Mouse (Mus musculus) embryonic facial prominence, embryonic 10.5 days (tissue): ENCODE results near the gene Adamts18. TPM values are rescaled to one million over a fixed set of nuclear protein-coding genes. Genes with fewer than 3 reads are reported as not detected.
"Not testable (repeated sequence)": the region's sequence is repeated elsewhere in the genome, so short reads cannot be mapped to it uniquely, and the experiment has no call there.

Source experiments
- DNase-seq: peaks from one replicate; pipeline ENCODE4 v3.0.0-alpha.2; 2017; ENCODE audit warnings: low spot score
- H3K27ac ChIP-seq: fragments of 300-500 bp; sonication (generic); replicated peaks from 2 replicates; pipeline ENCODE4 v1.5.1; 2016; ENCODE audit warnings: mild to moderate bottlenecking
- H3K27me3 ChIP-seq: fragments of 300-500 bp; sonication (generic); replicated peaks from 2 replicates; pipeline ENCODE4 v1.6.1; 2016; ENCODE audit warnings: low read depth, mild to moderate bottlenecking; ENCODE audit not compliant: poor library complexity, severe bottlenecking
- H3K36me3 ChIP-seq: fragments of 300-500 bp; sonication (generic); replicated peaks from 2 replicates; pipeline ENCODE4 v1.6.1; 2016; ENCODE audit warnings: mild to moderate bottlenecking, moderate library complexity
- H3K4me1 ChIP-seq: fragments of 300-500 bp; sonication (generic); 2 replicates; pipeline ENCODE4 v1.6.1; 2016
- H3K4me3 ChIP-seq: fragments of 300-500 bp; sonication (generic); 2 replicates; pipeline ENCODE4 v1.5.1; 2016; ENCODE audit warnings: mild to moderate bottlenecking, moderate library complexity
- H3K9me3 ChIP-seq: fragments of 300-500 bp; sonication (generic); 2 replicates; pipeline ENCODE4 v1.6.1; 2016; ENCODE audit warnings: mild to moderate bottlenecking
- WGBS: fragments of 180-500 bp; shearing (Covaris S2); methylation state at CpG from one replicate; pipeline ENCODE4 v1.1.7; 2016; 5-methylcytosine and 5-hydroxymethylcytosine counted together
- polyA plus RNA-seq: library from polyadenylated mRNA; unstranded; fragments of >200 nt; fragmentation: Nextera tagmentation; extraction: Ambion mirVana; gene quantifications from 2 replicates; pipeline ENCODE4 v1.2.1, GENCODE M21; 2016

The Adamts18 gene
- polyA plus RNA-seq, 1 experiment from 2014 or later, result 4.6 TPM

DNA sequence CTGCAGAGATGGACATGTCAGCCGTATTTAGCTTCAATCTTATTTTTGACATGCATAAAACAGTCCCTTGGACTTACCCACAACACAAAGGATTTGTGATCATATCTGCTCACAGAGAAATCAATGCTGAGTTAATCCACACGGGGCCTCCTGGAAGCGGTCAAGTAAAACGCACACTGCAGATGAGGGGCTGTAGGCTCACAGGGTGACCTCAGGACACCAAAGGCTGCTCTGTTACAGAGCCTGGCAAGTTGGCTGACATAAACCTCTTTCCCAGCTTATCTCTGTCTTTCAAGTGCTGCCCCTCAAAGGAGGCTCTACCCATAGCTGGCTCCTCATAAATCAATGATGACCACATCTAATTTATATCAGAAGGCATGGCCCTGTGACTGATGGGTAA, 14.9 kb downstream of the Adamts18 start:
- no peaks in the 10 kb centered on the region for H3K9me3 ChIP-seq
- H3K27ac ChIP-seq, result no peak overlapping the region
- H3K36me3 ChIP-seq, result no peaks in the 10 kb centered on the region
- H3K4me1 ChIP-seq, result peaks cover 19% of the 10 kb centered on the region
- 80% methylated on average over 4 of the region's 4 CpGs for WGBS
- no peak overlapping the region for H3K4me3 ChIP-seq
- no peaks in the 10 kb centered on the region for H3K27me3 ChIP-seq
- DNase-seq, result no peak

DNA sequence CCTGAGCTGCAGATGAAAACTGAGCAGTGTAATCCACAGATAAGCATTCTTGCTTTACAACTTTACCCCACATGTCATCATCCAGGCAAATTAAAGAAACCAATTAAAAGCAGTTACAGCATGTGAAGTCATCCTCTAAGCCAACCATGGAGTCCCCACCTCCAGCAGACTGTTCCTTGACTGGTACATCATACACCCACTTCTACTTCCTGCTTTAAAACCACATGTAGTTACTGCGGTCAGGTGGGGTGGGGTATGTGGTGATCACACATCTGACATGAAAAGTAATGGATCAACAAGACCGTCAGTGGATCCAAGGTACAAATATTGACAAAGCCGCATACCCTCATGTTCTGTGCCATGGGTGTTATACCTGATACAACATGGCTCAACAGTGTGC, 21.3 kb downstream of the Adamts18 start:
- no peak for DNase-seq
- H3K27me3 ChIP-seq, result no peaks in the 10 kb centered on the region
- H3K36me3 ChIP-seq, result no peaks in the 10 kb centered on the region
- no peaks in the 10 kb centered on the region for H3K9me3 ChIP-seq
- H3K4me1 ChIP-seq, result no peaks in the 10 kb centered on the region
- H3K4me3 ChIP-seq, result no peak overlapping the region
- WGBS, result 93% methylated on average over 3 of the region's 3 CpGs
- no peak overlapping the region for H3K27ac ChIP-seq

DNA sequence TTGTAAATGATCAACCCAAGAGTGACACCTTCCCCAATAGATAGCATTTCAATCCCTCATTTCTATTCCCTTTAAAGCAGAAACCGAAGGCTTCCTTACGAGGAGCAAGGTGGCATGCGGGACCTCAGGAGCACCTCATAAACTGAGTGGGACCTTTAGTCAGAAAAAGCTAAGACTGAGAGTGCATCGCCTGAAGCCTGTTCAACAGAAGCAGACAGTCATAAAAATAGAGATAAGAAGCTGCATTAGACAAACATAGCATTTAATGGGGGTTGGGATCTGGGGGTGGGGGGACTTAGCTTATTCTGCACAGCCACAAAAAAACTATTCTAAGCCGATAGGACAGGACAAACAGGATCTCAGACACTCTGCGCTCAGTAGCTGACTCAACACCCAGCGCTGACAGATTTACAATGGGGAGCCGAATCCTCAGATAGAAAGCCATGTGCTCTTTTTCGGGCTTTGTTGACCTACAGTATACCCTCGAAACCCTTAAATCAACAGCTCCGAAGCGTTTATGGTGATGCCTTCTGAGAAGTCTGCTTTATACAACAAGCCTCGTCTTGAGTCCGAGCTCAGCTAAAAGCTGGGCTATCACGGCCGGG, 27.5 kb downstream of the Adamts18 start:
- no peak for DNase-seq
- H3K27me3 ChIP-seq, result no peaks in the 10 kb centered on the region
- H3K27ac ChIP-seq, result no peak overlapping the region
- no peaks in the 10 kb centered on the region for H3K4me1 ChIP-seq
- H3K4me3 ChIP-seq, result no peak overlapping the region
- 83% methylated on average over 16 of the region's 16 CpGs for WGBS
- no peaks in the 10 kb centered on the region for H3K9me3 ChIP-seq
- H3K36me3 ChIP-seq, result no peaks in the 10 kb centered on the region

DNA sequence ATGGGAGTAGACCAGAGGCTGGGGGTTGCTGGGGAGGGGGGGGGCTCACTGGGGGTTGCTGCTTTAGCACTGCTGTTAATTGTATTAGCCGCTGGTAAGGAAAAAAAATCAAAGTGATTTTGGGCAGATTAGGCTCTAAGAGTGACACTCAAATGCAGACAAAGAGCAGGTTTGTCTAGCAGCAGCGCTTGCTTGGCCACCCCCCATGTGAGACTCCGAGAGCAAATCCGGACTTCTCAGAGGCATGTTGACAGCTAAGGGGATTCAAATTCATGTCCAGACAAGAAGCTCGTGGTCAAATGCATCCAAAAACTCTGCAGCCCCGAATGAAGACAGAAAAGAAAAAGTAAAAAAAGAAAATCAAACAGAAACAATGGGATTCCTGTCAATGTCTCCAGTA, 34.6 kb downstream of the Adamts18 start:
- DNase-seq, result no peak
- Histone ChIP-seq H3K4me1 (no peaks in the 10 kb centered on the region; the same call in 1 of the 2 replicates), H3K9me3 (peaks cover 5% of the 10 kb centered on the region; the same call in 1 of the 2 replicates), H3K27ac (0 out of 2 replicates have a peak overlapping the region, but pooled peaks have one; percentile 35), H3K36me3 (no peaks in the 10 kb centered on the region), H3K4me3 (no peak overlapping the region), H3K27me3 (no peaks in the 10 kb centered on the region)
- WGBS, result 49% methylated on average over 6 of the region's 6 CpGs

DNA sequence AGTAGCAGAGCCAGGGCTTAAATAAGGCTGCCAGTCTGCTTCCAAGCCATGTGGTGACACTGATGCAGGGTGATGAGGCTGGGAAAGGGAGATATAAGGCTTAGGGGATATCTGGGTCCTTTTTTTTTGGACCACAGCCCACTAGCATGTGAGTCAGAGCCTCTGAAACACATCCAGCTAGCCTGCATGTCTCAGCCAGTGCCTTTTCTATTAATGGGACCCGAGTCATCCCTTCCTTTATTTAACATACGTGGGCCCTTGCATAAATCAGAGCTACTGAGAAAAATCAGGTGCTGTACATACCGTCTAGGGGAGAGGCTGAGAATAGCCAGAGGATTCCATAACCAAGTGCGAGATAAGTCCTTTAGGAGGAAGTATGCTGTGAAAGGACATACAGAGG, 37.0 kb downstream of the Adamts18 start:
- Histone ChIP-seq H3K4me3 (no peak overlapping the region), H3K4me1 (peaks cover 6% of the 10 kb centered on the region; the same call in 1 of the 2 replicates), H3K9me3 (peaks cover 5% of the 10 kb centered on the region; the same call in 1 of the 2 replicates), H3K27me3 (no peaks in the 10 kb centered on the region), H3K36me3 (no peaks in the 10 kb centered on the region), H3K27ac (no peak overlapping the region)
- no peak for DNase-seq
- 89% methylated on average over 4 of the region's 4 CpGs for WGBS

DNA sequence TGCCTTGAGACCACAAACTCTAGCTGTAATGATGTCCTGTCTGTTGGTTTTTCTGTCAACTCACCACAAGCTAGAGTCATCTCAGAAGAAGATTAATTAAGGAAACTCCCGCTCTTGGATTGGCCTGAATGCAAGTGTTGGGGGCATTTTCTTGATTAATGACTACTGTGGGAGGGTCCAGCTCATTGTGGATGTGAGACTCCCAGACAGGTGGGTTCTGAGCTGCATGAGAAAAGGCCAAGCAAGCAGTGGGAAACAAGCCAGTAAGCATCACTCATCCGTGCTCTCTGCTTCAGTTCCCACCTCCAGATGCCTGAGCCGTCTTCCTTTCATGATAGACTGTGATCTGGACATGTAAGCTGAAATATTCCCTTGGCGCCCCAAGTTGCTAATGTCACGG, 38.6 kb downstream of the Adamts18 start:
- 90% methylated on average over 5 of the region's 5 CpGs for WGBS
- DNase-seq, result no peak
- no peaks in the 10 kb centered on the region for H3K27me3 ChIP-seq
- H3K36me3 ChIP-seq, result no peaks in the 10 kb centered on the region
- no peak overlapping the region for H3K4me3 ChIP-seq
- peaks cover 9% of the 10 kb centered on the region for H3K4me1 ChIP-seq
- H3K27ac ChIP-seq, result no peak overlapping the region
- peaks cover 2% of the 10 kb centered on the region; the same call in 1 of the 2 replicates for H3K9me3 ChIP-seq

DNA sequence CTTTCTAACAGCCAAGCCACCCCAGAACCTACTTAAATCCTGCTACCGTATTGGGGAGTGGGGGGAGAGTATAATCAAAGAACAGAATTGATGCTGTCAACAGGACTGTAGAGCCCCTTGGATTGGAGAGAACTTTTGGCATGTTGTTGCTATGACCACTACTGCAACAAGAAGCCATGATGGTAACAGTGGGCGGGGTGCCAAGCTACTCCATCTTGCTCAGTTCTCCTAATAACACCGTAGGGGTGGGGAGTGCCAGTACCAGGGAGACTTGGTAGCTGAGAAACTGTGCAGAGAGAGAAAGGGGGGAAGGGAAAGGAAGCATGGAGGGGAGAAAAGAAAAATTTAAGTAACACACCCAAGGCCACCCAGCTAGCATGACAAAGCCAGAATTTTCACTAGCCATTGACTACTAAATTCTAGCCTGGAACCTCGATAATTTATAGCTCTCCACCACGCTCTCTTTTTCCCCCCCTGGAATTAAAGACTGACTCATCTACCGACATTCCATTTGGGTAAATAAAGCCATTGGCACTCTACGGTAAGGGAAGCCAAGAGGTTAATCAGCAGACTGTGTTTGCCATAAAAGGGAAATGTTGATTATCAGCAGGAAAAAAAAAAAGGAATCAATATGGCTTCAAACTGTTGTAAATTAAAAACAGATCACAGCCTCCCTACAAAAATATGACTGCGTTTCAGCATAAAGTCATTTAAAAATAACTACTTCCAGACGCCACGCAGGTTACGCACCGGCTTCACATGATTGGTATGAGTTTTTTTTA, 44.5 kb downstream of the Adamts18 start:
- Histone ChIP-seq H3K36me3 (no peaks in the 10 kb centered on the region), H3K4me1 (peaks cover 19% of the 10 kb centered on the region), H3K4me3 (no peak overlapping the region), H3K27me3 (no peaks in the 10 kb centered on the region), H3K9me3 (no peaks in the 10 kb centered on the region), H3K27ac (peak overlapping the region; percentile 61)
- 57% methylated on average over 12 of the region's 12 CpGs for WGBS
- DNase-seq, result peak; percentile 19

DNA sequence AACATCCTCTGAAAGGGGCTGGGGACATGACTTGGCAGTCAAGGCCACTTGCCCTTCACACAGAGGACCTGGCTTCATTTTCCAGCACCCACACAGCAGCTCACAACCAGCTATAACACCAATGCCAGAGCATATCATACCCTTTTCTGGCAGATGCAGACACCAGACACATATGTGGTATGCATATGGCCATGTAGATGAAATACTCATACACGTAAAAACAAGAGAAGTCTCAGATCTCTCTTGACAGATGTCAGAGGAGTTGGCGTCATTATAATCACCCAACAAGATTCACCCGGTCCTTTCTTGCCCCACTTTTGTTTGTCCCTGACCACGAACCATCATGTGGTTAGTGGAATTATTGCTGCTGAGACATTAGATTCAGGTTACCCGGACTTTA, 47.0 kb downstream of the Adamts18 start:
- DNase-seq, result no peak
- no peak overlapping the region for H3K4me3 ChIP-seq
- H3K4me1 ChIP-seq, result peaks cover 13% of the 10 kb centered on the region
- no peaks in the 10 kb centered on the region for H3K9me3 ChIP-seq
- WGBS, result 71% methylated on average over 5 of the region's 5 CpGs
- no peak overlapping the region for H3K27ac ChIP-seq
- no peaks in the 10 kb centered on the region for H3K27me3 ChIP-seq
- no peaks in the 10 kb centered on the region for H3K36me3 ChIP-seq

DNA sequence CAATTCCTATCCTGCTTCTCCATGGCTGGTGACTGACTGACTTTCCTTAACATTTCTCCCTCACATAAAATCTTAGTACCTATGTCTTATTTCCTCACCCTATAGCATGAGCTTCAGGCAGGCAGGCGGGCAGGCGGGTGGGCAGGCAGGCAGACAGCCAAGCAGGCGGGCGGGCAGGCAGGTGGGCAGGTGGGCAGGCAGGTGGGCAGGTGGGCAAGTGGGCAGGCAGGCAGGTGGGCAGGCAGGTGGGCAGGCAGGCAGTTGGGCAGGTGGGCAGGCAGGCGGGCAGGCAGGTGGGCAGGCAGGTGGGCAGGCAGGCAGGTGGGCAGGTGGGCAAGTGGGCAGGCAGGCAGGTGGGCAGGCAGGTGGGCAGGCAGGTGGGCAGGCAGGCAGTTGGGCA, 48.0 kb downstream of the Adamts18 start:
- H3K9me3 ChIP-seq, DNase-seq: not testable (repeated sequence)

DNA sequence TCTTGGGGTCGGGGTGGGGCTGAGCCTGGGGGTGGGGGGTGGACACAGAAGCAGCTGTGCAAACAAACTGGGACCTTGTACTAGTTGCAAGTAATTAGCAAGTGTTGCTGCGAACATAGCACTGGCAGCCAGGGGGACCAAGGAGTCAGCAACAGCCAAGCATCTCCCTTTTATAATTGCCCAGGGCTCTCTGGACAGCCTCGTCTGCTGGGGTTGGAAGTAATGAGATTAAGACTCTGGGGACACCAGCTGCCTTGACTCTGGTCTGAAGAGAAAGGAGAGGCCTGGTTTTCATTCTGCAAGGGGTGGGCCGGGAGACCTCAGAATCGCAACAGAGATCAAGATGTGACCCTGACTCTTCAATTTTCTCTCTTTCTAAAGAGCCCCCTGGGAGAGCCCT, 49.0 kb downstream of the Adamts18 start:
- peak; percentile 75 for DNase-seq
- no CpG with 5 or more reads among the region's 5 CpGs for WGBS
- no peak overlapping the region for H3K4me3 ChIP-seq

More for the DNA sequence above, 48.0 kb downstream of the Adamts18 start:
- not testable (repeated sequence) for H3K27me3 ChIP-seq, H3K27ac ChIP-seq, H3K4me3 ChIP-seq, H3K36me3 ChIP-seq
- H3K4me1 ChIP-seq, result peaks cover 13% of the 10 kb centered on the region
- no CpG with 5 or more reads among the region's 5 CpGs for WGBS

DNA sequence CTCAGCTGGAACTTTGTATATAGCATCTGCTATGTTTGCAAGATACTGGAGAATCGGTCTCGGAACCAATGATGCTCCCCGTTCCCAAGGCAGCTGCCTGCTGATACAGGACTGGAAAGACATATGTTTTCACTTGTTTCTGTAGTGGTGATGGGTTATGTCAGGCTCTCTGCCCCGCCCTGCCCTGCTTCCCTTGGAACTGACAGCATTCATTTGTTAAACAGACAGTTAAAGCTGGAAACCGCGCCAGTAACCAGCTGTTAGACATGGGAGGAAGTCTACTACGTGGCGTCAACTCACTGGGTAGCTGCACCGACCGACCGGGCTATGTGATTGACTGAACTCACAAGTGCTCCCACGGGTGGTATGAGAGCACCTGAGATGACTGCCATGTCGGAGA, 56.7 kb downstream of the Adamts18 start:
- no CpG with 5 or more reads among the region's 13 CpGs for WGBS
- H3K4me1 ChIP-seq, result no peaks in the 10 kb centered on the region
- no peaks in the 10 kb centered on the region for H3K36me3 ChIP-seq
- H3K9me3 ChIP-seq, result no peaks in the 10 kb centered on the region
- peak; percentile 74 for DNase-seq
- H3K27ac ChIP-seq, result no peak overlapping the region
- no peaks in the 10 kb centered on the region for H3K27me3 ChIP-seq
- no peak overlapping the region for H3K4me3 ChIP-seq

More for the DNA sequence above, 49.0 kb downstream of the Adamts18 start:
- H3K27ac ChIP-seq, result no peak overlapping the region
- H3K4me1 ChIP-seq, result peaks cover 6% of the 10 kb centered on the region
- no peaks in the 10 kb centered on the region for H3K36me3 ChIP-seq
- H3K27me3 ChIP-seq, result no peaks in the 10 kb centered on the region
- H3K9me3 ChIP-seq, result no peaks in the 10 kb centered on the region

DNA sequence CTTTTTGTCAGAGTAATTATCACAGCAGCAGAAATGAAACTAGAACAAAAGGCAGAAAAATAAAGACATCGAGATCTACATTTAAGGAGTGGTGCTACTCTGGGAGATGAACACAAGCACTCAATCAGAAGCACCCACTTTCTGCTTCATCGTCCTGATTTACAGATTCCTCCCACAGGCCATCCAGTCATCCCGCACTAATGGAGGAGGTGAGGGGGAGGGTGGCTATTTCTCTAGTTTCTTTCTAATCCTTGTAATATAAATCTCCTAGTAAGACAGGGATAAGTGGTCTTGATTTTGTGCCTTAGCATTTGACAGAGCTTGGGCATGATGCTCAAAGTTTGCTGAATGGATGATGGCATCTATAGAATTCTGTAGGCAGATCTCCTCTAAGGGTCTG, 57.5 kb downstream of the Adamts18 start:
- no peak for DNase-seq
- no CpG with 5 or more reads among the region's 3 CpGs for WGBS
- Histone ChIP-seq H3K36me3 (no peaks in the 10 kb centered on the region), H3K27ac (no peak overlapping the region), H3K4me3 (no peak overlapping the region), H3K9me3 (no peaks in the 10 kb centered on the region), H3K4me1 (no peaks in the 10 kb centered on the region), H3K27me3 (no peaks in the 10 kb centered on the region)

DNA sequence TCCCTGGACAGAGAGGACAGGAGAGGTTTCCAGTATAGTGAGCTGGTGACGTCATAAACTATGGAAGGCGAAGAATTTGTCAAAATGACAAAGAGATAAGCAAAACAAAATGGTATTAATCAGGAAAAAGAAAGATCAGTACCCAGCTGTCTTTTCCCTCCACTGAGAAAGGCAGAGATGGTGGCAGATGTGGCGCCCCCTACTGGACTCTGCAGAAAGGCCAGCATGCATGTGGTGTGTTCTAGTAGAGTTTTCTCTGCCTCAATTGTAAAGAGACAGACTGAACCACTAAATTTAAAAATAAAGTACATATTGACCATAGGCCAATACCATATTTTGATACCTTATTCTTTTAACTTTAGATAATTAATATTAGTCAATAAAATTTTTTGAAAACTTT, 64.8 kb downstream of the Adamts18 start:
- peaks cover 5% of the 10 kb centered on the region; the same call in 1 of the 2 replicates for H3K4me1 ChIP-seq

More for the DNA sequence above, 64.8 kb downstream of the Adamts18 start:
- no peaks in the 10 kb centered on the region for H3K9me3 ChIP-seq
- H3K4me3 ChIP-seq, result no peak overlapping the region
- H3K36me3 ChIP-seq, result no peaks in the 10 kb centered on the region
- H3K27me3 ChIP-seq, result no peaks in the 10 kb centered on the region
- WGBS, result no CpG with 5 or more reads among the region's 3 CpGs
- DNase-seq, result no peak
- no peak overlapping the region for H3K27ac ChIP-seq
